Mouse (Mus musculus) right cerebral cortex, postnatal 10 days (tissue): ENCODE measurements around the gene Pgm3.

ENCODE experiments used
- DNase-seq, 2 experiments: peaks; one replicate each; pipeline ENCODE4 v3.0.0; 2021; ENCODE audit warnings: low spot score in 2 of 2

The Pgm3 gene

DNA sequence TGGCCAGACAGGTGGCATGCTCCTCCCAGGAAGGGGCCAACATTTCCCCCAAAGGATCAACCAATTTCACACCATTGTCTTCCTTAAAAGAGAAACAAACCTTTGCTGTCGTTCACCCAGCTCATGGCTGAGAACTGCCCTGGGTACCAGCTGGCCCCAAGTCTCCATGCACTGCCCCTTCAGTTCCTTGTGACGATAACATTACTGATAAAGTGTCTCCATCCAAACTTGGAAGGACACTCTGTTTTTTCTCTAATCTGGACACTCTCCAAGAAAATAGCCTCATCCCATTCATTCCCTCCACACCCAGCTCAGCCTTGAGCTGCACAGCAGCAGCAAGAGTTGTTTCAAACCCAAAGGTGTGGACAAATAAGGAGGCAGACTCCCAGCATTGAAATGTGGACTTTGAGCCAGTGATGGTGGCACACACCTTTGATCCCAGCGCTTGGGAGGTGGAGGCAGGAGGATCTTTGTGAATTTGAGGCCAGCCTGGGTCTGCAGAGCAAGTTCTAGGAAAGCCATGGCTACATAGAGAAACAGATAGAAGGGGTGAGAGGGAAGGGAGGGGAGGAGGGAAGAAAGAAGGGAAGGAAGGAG lies 2.2 kb downstream of the Pgm3 start:
- no peak for DNase-seq

DNA sequence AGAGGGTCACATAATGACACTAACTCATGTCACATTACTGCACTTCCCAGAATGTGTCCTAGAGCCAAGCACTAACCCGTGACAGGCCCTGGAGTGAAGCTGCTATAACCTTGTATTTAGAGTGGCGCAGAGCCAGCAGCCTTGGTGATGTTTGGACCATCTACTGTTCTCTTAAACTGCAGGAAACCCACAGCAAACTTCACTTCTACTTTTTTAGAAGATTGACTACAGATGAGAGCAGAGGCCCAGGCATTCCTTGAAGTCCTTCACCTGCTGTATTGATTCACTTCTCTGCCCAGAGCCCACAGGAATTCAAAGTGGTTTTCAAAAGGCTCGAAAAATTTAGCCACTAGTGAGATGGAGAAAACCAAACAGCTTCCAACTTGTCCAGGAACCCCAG lies 11.1 kb downstream of the Pgm3 start:
- no peak for DNase-seq

DNA sequence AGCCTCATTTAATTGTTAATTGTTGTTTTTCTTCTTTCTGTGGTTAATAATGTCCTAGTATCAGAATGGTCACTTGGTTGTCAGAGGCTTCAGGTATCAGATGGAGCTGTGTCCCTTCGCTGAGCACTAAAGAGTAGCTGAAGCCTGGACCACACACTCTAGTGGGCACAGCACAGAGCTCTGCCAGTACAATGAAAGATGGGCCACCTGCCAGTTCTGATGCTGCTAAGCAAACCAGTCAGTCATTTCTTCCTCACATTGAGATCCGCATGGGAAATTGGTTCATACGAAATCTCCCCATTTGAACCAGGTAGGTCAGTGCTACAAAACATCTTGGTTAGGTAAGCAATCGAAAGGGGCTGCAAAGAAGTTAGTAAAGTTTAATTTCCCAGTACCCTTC lies 17.0 kb downstream of the Pgm3 start:
- no peak for DNase-seq

DNA sequence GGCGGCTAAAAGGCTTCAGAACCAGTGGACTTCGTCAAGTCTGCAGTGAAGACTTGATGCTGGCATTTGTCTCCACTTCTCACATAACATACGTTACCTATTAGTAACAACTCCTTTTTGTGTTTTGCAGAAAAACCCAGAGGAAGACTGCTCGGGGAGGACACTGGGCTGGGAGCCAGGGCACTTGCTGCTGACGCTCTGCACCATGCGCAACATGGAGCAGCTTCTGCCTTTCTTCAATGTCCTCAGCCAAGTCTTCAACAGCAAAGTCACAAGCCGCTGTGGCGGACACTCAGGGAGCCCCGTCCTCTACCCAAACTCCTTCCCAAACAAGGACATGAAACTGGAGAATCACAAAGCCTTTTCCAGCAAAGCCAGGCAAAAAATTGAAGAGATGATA lies 17.8 kb downstream of the Pgm3 start:
- DNase-seq, result no peak

DNA sequence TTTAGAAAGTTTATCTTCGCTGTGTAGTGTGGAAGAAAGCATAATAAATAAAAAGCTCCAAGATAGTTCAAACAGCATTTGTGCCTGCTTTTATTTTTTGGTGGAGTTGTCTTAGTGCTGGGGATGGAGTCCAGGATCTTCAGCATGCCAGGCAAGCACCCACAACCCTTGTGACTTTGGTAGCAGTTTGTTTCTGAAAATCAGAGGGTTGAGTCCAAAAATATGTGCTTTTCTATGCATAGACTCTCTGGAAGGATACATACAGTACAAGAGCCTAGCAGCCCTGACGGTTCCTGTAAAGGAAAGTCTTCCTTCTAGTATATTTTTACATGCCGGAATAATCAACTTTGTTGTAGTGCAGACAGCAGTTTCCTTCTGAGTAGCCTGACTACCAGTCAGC lies 20.9 kb downstream of the Pgm3 start:
- DNase-seq, result no peak

DNA sequence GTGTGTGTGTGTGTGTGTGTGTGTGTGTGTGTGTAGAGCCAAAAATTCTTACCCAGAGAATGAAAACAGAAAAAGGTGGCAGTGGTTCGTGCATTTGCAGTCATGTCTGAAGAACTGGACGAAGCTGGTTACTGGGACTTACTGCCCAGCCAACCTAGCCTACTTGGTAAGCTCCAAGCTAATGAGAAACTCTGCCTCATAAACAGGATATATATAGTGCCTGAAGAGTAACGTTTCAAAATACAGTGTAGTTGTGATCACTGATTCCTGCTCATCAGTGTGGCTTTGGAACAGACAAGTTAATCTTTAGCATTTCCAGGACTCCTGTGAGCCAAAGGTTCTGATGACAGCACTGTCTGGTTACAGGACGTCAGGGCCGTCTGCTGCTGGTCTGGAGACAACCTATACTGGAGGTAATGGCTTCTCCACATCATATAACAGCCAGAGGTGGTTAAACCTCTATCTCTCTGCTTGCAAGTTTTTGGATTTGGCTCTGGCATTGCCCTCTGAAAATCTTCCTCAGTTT lies 21.9 kb downstream of the Pgm3 start:
- no peak for DNase-seq

DNA sequence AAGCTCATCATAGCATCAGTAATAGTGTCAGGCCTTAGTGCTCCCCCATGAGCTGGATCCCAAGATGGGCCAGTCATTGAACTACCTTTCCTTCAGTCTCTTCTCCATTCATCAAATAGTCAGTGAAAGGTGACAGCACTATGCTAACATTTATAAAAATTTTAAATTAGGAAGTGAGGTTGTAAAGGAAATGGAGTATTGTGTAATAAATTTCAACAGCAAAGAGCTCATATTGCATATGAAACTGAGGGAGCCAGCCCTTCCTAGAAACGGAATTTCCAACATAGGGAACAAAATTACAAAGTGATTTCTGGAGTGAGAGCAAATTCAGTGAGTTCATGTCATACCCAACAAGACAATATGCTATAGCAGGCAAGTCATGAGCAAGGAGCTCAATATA lies 27.1 kb downstream of the Pgm3 start:
- DNase-seq, result no peak

DNA sequence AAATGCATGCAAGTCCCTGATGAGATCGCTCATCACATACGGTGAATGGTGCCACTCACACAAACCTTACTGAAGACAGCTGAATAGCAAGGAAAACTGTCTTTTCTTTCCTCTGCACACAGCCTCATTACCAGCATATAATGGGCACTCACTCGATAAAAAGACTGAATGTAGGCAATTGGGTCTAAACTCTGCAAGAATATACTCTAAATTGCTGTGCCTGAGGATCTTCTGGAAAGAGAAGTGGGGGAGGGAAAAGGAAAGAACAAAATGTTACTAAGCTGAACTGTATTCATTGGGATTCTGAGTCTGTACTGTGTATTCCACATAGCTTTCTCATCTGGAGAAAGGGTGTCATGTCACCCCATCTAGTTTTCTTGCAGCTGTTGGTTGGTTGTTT lies 28.2 kb downstream of the Pgm3 start:
- no peak for DNase-seq

DNA sequence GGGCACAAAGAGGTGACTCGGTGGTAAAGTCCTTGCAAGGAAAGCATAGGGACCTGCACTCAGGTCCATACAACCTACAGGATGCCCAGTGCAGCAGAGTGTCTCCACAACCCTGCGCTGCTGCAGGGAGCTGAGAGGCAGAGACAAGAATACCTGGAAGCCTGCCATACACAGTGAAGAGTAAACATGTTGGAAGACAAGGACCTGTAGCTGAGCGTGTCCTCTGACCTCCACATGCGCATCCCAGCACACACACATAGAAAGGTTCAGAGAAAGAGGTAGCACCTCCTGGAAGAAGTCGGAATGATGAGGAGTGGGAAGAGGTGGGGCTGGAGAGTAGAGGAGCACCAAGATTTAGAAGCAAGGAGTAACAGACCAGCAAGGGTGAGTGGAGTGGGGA lies 37.6 kb downstream of the Pgm3 start:
- DNase-seq, result no peak

DNA sequence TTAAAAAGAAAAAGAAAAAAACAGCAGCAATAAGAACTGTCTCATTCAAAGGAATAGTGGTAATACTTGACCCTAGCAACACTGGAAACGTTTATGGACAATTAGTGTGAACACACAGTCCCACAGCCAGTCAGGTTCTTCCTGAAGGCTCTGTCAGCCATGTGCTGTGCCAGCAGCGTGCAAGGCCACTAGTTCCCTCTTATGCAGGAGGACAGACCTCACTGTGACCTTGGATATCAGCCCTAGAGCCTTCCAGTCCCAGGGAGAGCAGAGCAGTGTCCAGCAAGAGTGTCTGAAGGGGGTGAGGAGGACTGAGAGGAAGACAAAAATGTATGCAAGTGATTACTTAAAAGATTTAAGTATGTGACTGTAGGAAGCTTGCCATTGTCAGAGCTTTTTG lies 46.0 kb downstream of the Pgm3 start:
- no peak for DNase-seq

DNA sequence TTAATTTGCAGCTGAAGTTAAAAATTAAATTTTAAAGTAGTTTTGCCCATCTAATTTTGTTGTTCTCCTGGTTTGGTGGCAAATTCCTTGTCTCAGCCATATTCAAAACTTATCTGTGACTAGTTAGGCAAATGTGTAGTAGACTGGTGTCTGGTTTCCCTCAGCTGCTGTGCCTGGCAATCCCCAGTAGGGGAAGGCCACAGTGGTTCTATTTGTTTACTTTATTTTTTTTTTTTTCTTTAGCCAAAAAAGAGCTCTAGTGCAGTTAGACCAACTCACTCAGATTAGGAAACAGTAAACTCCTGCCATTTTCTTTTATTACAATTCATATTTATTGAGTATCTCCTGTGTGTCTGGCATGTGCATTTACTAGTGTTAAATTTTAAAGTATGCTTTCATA lies 49.3 kb downstream of the Pgm3 start:
- no peak for DNase-seq

DNA sequence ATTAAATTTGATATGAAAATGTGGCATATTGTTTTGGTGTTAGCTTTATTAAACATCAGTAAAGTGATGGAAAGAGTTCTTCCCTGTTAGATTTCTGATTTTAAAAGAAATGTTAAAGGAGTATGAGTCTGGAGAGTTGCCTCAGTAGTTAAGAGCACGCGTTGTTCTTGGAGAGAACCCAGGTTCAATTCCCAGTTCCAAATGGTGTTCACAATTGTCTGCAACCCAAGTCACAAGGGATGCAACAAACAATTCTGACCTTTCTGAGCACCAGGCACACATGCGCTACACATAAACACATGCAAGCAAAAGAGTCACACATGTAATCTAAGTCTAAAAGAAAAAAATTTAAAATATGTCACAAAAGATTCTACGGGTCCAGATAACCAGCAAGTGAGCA lies 56.8 kb downstream of the Pgm3 start:
- DNase-seq, result no peak

DNA sequence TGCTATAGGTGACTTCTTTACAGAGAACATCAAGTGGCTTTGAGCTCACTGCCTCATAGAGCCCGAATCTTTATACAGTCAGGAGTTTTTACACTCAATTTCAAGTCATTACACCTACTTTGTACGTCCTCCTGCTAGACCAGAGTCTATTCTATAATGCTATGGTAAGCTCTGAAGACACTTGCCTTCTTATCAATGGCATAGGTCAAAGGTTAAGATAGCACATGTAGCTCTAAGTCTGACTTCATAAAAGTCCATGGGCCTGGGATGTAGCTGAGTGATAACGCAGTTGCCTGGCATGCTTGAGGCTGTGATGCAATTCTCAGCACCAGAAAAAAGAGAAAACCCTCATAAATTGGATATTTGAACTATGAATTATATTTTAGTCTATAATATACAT lies 57.3 kb downstream of the Pgm3 start:
- DNase-seq, result no peak

DNA sequence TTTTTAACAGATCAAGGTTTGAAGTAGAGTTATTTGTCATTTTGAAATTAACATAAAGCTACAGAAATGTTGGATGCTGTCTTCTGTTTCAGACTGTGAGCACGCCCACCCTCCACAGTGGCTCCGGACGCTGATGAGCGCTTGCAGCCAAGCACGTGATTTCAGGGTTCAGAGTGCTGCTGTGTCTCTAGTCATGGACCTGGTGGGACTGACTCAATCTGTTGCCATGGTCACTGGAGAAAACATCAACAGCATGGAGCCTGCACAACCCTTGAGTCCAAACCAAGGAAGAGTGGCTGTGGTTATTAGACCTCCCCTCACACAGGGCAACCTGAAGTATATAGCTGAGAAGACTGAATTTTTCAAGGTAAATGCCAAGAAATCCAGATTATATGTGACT lies 57.9 kb downstream of the Pgm3 start:
- no peak for DNase-seq

DNA sequence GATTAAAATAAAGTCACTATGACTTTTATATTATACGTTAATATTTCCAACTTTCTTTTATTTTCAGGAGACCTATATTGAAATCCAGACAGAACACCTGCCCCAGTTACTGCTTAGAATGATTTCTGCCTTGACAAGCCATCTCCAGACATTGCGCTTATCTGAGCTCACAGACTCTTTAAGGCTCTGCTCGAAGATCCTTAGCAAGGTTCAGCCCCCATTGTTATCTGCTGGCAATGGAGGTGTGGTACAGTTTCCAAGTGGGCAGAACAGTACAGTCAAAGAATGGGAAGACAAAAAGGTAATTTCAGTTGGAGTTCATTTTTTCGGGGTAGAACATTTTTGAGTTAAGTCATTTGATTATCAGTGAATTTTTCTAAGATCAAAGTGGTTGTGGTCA lies 64.2 kb downstream of the Pgm3 start:
- DNase-seq, result no peak
